Mouse (Mus musculus): Measurements from ENCODE around the gene Brd4. TPM values are rescaled to one million over a fixed set of nuclear protein-coding genes. Genes with fewer than 3 reads are reported as not detected.

Gene Brd4
- polyA plus RNA-seq (2012; ENCODE audit: insufficient read depth, insufficient read length, missing spikeins): 19.2 and 20.7 TPM in 2 replicates

- Histone ChIP-seq H3K4me3 (ENCODE audit: insufficient read depth, low read depth, low read length) (peak within 1 kb of the TSS; percentile 78), H3K27ac (replicated peaks; ENCODE audit: low read depth, low read length) (peak within 1 kb of the TSS; percentile 89), H3K4me1 (ENCODE audit: control insufficient read depth, insufficient read depth, insufficient read length, low read length) (peaks cover 11% of the 10 kb centered on the region)
These were observed at the start of gene Brd4 for GRCm38 (mm10) chr17:32284262-32285137. Gene Brd4 (minus strand): TSS chr17:32284722.

- Histone ChIP-seq H3K4me1 (ENCODE audit: control insufficient read depth, insufficient read depth, insufficient read length, low read length) (no peaks in the 10 kb centered on the region), H3K4me3 (ENCODE audit: insufficient read depth, low read depth, low read length) (no peak overlapping the region), H3K27ac (replicated peaks; ENCODE audit: low read depth, low read length) (no peak overlapping the region)
These were observed 49.3 kb upstream of the Brd4 start for GRCm38 (mm10) chr17:32333675-32334303.

GRCm38 (mm10) chr17:32327501-32327900, 43.0 kb upstream of the Brd4 start:
- no peak overlapping the region for H3K4me3 ChIP-seq (ENCODE audit: insufficient read depth, low read depth, low read length)
- H3K27ac ChIP-seq (replicated peaks; ENCODE audit: low read depth, low read length): no peak overlapping the region
- no peaks in the 10 kb centered on the region for H3K4me1 ChIP-seq (ENCODE audit: control insufficient read depth, insufficient read depth, insufficient read length, low read length)

- Histone ChIP-seq H3K27ac (replicated peaks; ENCODE audit: low read depth, low read length) (no peak overlapping the region), H3K4me3 (ENCODE audit: insufficient read depth, low read depth, low read length) (no peak overlapping the region), H3K4me1 (ENCODE audit: control insufficient read depth, insufficient read depth, insufficient read length, low read length) (0 out of 2 replicates have a peak, but pooled peaks cover 3% of the 10 kb centered on the region)
These were observed 38.3 kb upstream of the Brd4 start for GRCm38 (mm10) chr17:32322809-32323208.

- Histone ChIP-seq H3K27ac (replicated peaks; ENCODE audit: low read depth, low read length) (peak overlapping the region; percentile 74), H3K4me1 (ENCODE audit: control insufficient read depth, insufficient read depth, insufficient read length, low read length) (0 out of 2 replicates have a peak, but pooled peaks cover 3% of the 10 kb centered on the region)
These were observed 37.3 kb upstream of the Brd4 start for GRCm38 (mm10) chr17:32321836-32322235.

GRCm38 (mm10) chr17:32321390-32321734, 36.8 kb upstream of the Brd4 start:
- Histone ChIP-seq H3K27ac (replicated peaks; ENCODE audit: low read depth, low read length) (peak overlapping the region; percentile 74), H3K4me3 (ENCODE audit: insufficient read depth, low read depth, low read length) (peak overlapping the region; percentile 79), H3K4me1 (ENCODE audit: control insufficient read depth, insufficient read depth, insufficient read length, low read length) (0 out of 2 replicates have a peak, but pooled peaks cover 3% of the 10 kb centered on the region)

More at GRCm38 (mm10) chr17:32321836-32322235, 37.3 kb upstream of the Brd4 start:
- peak overlapping the region; percentile 79 for H3K4me3 ChIP-seq (ENCODE audit: insufficient read depth, low read depth, low read length)

GRCm38 (mm10) chr17:32320597-32321389, 36.3 kb upstream of the Brd4 start, which contains the start of gene Akap8:
Gene Akap8 (minus strand): TSS chr17:32321238.
- Histone ChIP-seq H3K4me1 (ENCODE audit: control insufficient read depth, insufficient read depth, insufficient read length, low read length) (0 out of 2 replicates have a peak, but pooled peaks cover 3% of the 10 kb centered on the region), H3K27ac (replicated peaks; ENCODE audit: low read depth, low read length) (peak within 1 kb of the TSS; percentile 84), H3K4me3 (ENCODE audit: insufficient read depth, low read depth, low read length) (peak within 1 kb of the TSS; percentile 79)

- Histone ChIP-seq H3K4me3 (ENCODE audit: insufficient read depth, low read depth, low read length) (peak overlapping the region; percentile 74), H3K27ac (replicated peaks; ENCODE audit: low read depth, low read length) (peak overlapping the region; percentile 6; the same call in 1 of the 2 replicates), H3K4me1 (ENCODE audit: control insufficient read depth, insufficient read depth, insufficient read length, low read length) (0 out of 2 replicates have a peak, but pooled peaks cover 3% of the 10 kb centered on the region)
These were observed 35.4 kb upstream of the Brd4 start for GRCm38 (mm10) chr17:32319950-32320349.

- no peak overlapping the region for H3K4me3 ChIP-seq (ENCODE audit: insufficient read depth, low read depth, low read length)
- H3K4me1 ChIP-seq (ENCODE audit: control insufficient read depth, insufficient read depth, insufficient read length, low read length): 0 out of 2 replicates have a peak, but pooled peaks cover 3% of the 10 kb centered on the region
- no peak overlapping the region for H3K27ac ChIP-seq (replicated peaks; ENCODE audit: low read depth, low read length)
These were observed 33.2 kb upstream of the Brd4 start for GRCm38 (mm10) chr17:32317708-32318107.

GRCm38 (mm10) chr17:32317032-32317431, 32.5 kb upstream of the Brd4 start:
- Histone ChIP-seq H3K4me3 (ENCODE audit: insufficient read depth, low read depth, low read length) (no peak overlapping the region), H3K27ac (replicated peaks; ENCODE audit: low read depth, low read length) (no peak overlapping the region), H3K4me1 (ENCODE audit: control insufficient read depth, insufficient read depth, insufficient read length, low read length) (0 out of 2 replicates have a peak, but pooled peaks cover 3% of the 10 kb centered on the region)

GRCm38 (mm10) chr17:32315560-32315959, 31.0 kb upstream of the Brd4 start:
- no peak overlapping the region for H3K4me3 ChIP-seq (ENCODE audit: insufficient read depth, low read depth, low read length)
- H3K27ac ChIP-seq (replicated peaks; ENCODE audit: low read depth, low read length): no peak overlapping the region
- H3K4me1 ChIP-seq (ENCODE audit: control insufficient read depth, insufficient read depth, insufficient read length, low read length): 0 out of 2 replicates have a peak, but pooled peaks cover 3% of the 10 kb centered on the region

GRCm38 (mm10) chr17:32313892-32314291, 29.4 kb upstream of the Brd4 start:
- Histone ChIP-seq H3K4me3 (ENCODE audit: insufficient read depth, low read depth, low read length) (no peak overlapping the region), H3K4me1 (ENCODE audit: control insufficient read depth, insufficient read depth, insufficient read length, low read length) (no peaks in the 10 kb centered on the region), H3K27ac (replicated peaks; ENCODE audit: low read depth, low read length) (no peak overlapping the region)

- no peaks in the 10 kb centered on the region for H3K4me1 ChIP-seq (ENCODE audit: control insufficient read depth, insufficient read depth, insufficient read length, low read length)
- H3K27ac ChIP-seq (replicated peaks; ENCODE audit: low read depth, low read length): no peak overlapping the region
- H3K4me3 ChIP-seq (ENCODE audit: insufficient read depth, low read depth, low read length): no peak overlapping the region
These were observed 28.3 kb upstream of the Brd4 start for GRCm38 (mm10) chr17:32312801-32313200.

GRCm38 (mm10) chr17:32307963-32308362, 23.4 kb upstream of the Brd4 start:
- no peaks in the 10 kb centered on the region for H3K4me1 ChIP-seq (ENCODE audit: control insufficient read depth, insufficient read depth, insufficient read length, low read length)
- no peak overlapping the region for H3K27ac ChIP-seq (replicated peaks; ENCODE audit: low read depth, low read length)
- H3K4me3 ChIP-seq (ENCODE audit: insufficient read depth, low read depth, low read length): no peak overlapping the region

GRCm38 (mm10) chr17:32298125-32298524, 13.6 kb upstream of the Brd4 start:
- Histone ChIP-seq H3K4me1 (ENCODE audit: control insufficient read depth, insufficient read depth, insufficient read length, low read length) (no peaks in the 10 kb centered on the region), H3K27ac (replicated peaks; ENCODE audit: low read depth, low read length) (no peak overlapping the region), H3K4me3 (ENCODE audit: insufficient read depth, low read depth, low read length) (no peak overlapping the region)
